Mouse (Mus musculus): ENCODE data around the gene Gtf2f2. TPM values are rescaled to one million over a fixed set of nuclear protein-coding genes. Genes with fewer than 3 reads are reported as not detected.

Gtf2f2 gene
- polyA plus RNA-seq, 1 experiment from 2014 or later = 31.7 TPM

- Histone ChIP-seq H3K9ac (ENCODE audit: low read depth, low read length) (no peak overlapping the region), H3K36me3 (ENCODE audit: control insufficient read depth, insufficient read depth, low read length) (peaks cover 20% of the 10 kb centered on the region), H3K4me3 (ENCODE audit: low read length) (no peak overlapping the region), H3K27me3 (replicated peaks; ENCODE audit: control insufficient read depth, insufficient read depth, low read length) (no peaks in the 10 kb centered on the region), H3K9me3 (ENCODE audit: control insufficient read depth, low read length) (peaks cover 3% of the 10 kb centered on the region; the same call in 1 of the 2 replicates), H3K4me2 (ENCODE audit: low read depth, low read length) (no peak overlapping the region), H3K27ac (ENCODE audit: low read length) (no peak overlapping the region), H3K4me1 (ENCODE audit: control insufficient read depth, insufficient read depth, low read length) (peaks cover 13% of the 10 kb centered on the region)
- WGBS = 94% methylated on average over 5 of the region's 5 CpGs
- no peak for ATAC-seq
Observed at GRCm38 (mm10) chr14:75848482-75848881, 162.2 kb downstream of the Gtf2f2 start.

DNA sequence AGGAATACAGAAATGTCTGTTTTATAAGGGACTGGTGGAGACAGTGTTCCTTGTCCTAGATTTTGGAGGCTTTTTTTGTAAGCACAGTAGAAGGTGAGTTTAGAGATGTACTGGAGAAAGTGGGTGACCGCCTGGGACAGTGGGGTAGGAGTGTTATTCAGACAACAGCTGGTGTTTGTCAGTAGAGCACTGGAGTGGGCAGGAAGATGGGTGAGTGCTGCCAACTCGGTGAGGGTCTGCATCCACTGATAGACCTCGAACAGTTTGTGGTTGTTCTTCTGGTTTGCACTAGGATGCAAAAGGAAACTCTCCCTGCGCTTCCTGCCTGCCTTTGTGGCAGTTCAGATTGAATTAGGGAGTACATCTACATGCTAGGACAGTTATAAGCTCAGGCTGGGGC is 163.0 kb downstream of the Gtf2f2 start:
- Histone ChIP-seq H3K27ac (ENCODE audit: low read length) (no peak overlapping the region), H3K4me1 (ENCODE audit: control insufficient read depth, insufficient read depth, low read length) (peaks cover 13% of the 10 kb centered on the region), H3K4me2 (ENCODE audit: low read depth, low read length) (no peak overlapping the region), H3K4me3 (ENCODE audit: low read length) (no peak overlapping the region), H3K9ac (ENCODE audit: low read depth, low read length) (no peak overlapping the region), H3K27me3 (replicated peaks; ENCODE audit: control insufficient read depth, insufficient read depth, low read length) (no peaks in the 10 kb centered on the region), H3K36me3 (ENCODE audit: control insufficient read depth, insufficient read depth, low read length) (peaks cover 20% of the 10 kb centered on the region), H3K9me3 (ENCODE audit: control insufficient read depth, low read length) (peaks cover 3% of the 10 kb centered on the region; the same call in 1 of the 2 replicates)
- 80% methylated on average over 4 of the region's 4 CpGs for WGBS
- ATAC-seq = no peak

Other genes with a start within 250 kb of the Gtf2f2 start
- 2.1 and 2.4 TPM in 2 replicates for gene Slc25a30, start 223.8 kb downstream of the Gtf2f2 start, polyA plus RNA-seq (2015; fragmentation: Nextera tagmentation; extraction: Ambion mirVana)
- 829 and 857 TPM in 2 replicates for gene Tpt1, start 165.8 kb downstream of the Gtf2f2 start, polyA plus RNA-seq (2015; fragmentation: Nextera tagmentation; extraction: Ambion mirVana)
- gene Kctd4, start 55.9 kb downstream of the Gtf2f2 start, polyA plus RNA-seq (2015; fragmentation: Nextera tagmentation; extraction: Ambion mirVana) = 0.42 and 0.44 TPM in 2 replicates
- 9.0 and 9.8 TPM in 2 replicates for gene Gpalpp1, start 99.9 kb upstream of the Gtf2f2 start, polyA plus RNA-seq (2015; fragmentation: Nextera tagmentation; extraction: Ambion mirVana)
- 13.6 and 15.0 TPM in 2 replicates for gene Nufip1, start 100.0 kb upstream of the Gtf2f2 start, polyA plus RNA-seq (2015; fragmentation: Nextera tagmentation; extraction: Ambion mirVana)

Measured in intestine, embryonic 16.5 days (tissue).